Mouse (Mus musculus) bone marrow, adult 2 months (tissue): Measurements from ENCODE around the gene Slc35e4.

Experiments
- CTCF ChIP-seq: fragments of 200-500 bp; IDR thresholded peaks from 2 replicates; pipeline ENCODE4 v1.5.1; 2011; ENCODE audit warnings: low read length, control low read depth; ENCODE audit not compliant: control insufficient read depth, insufficient read depth
- POLR2A ChIP-seq: fragments of 200-500 bp; IDR thresholded peaks from 2 replicates; pipeline ENCODE4 v1.6.1; 2011; ENCODE audit warnings: low read depth, mild to moderate bottlenecking, control low read depth, low read length, borderline replicate concordance; ENCODE audit not compliant: control insufficient read depth

GRCm38 (mm10) chr11:3922731-3923130 is 8.3 kb upstream of the Slc35e4 start:
- TF ChIP-seq CTCF (no peak), POLR2A (no peak)
